Mouse (Mus musculus) ES-E14 (cell line): ENCODE data around the gene Gm6904. TPM values are rescaled to one million over a fixed set of nuclear protein-coding genes. Genes with fewer than 3 reads are reported as not detected.

Source experiments
- DNase-seq: peaks from one replicate; pipeline ENCODE4 v3.0.0-alpha.2; 2013; ENCODE audit warnings: low read depth, low spot score
- H3K27ac ChIP-seq: 2 replicates; pipeline ENCODE4 v1.5.1; 2012; ENCODE audit warnings: low read depth, mild to moderate bottlenecking, low read length, moderate library complexity, mixed read lengths; ENCODE audit not compliant: poor library complexity, insufficient read depth, severe bottlenecking
- H3K36me3 ChIP-seq: 2 replicates; pipeline ENCODE4 v1.6.1; 2012; ENCODE audit warnings: mild to moderate bottlenecking, low read length, moderate library complexity, mixed read lengths; ENCODE audit not compliant: control insufficient read depth, poor library complexity, insufficient read depth, severe bottlenecking
- H3K4me1 ChIP-seq, 2 experiments: fragments of 150-350 bp in 1 of 2; sonication (generic) in 1 of 2; 2 replicates each; pipeline ENCODE4 v1.6.1; 2012; ENCODE audit warnings: low read length in 2 of 2, mild to moderate bottlenecking in 1 of 2, mixed read lengths in 1 of 2; ENCODE audit not compliant: control insufficient read depth in 2 of 2, insufficient read depth in 2 of 2, poor library complexity in 1 of 2
- H3K4me3 ChIP-seq, 2 experiments: fragments of 150-350 bp in 1 of 2; sonication (generic) in 1 of 2; 2 replicates each; pipeline ENCODE4 v1.5.1; 2012; ENCODE audit warnings: low read length in 2 of 2, low read depth in 1 of 2, mild to moderate bottlenecking in 1 of 2, mixed read lengths in 1 of 2; ENCODE audit not compliant: insufficient read depth in 1 of 2, poor library complexity in 1 of 2, severe bottlenecking in 1 of 2
- H3K9ac ChIP-seq: 2 replicates; pipeline ENCODE4 v1.6.1; 2012; ENCODE audit warnings: low read depth, mild to moderate bottlenecking, low read length, mixed read lengths; ENCODE audit not compliant: poor library complexity, insufficient read depth, severe bottlenecking
- H3K9me3 ChIP-seq: fragments of 150-350 bp; sonication (generic); 2 replicates; pipeline ENCODE4 v1.6.1; 2012; ENCODE audit warnings: low read depth, mild to moderate bottlenecking, low read length; ENCODE audit not compliant: control insufficient read depth, insufficient read depth
- CHD2 ChIP-seq: IDR thresholded peaks from 2 replicates; pipeline ENCODE4 v1.6.1; 2014; ENCODE audit warnings: mild to moderate bottlenecking, low read depth, low read length, inconsistent platforms
- MAFK ChIP-seq: IDR thresholded peaks from 2 replicates; pipeline ENCODE4 v1.6.1; 2014; ENCODE audit warnings: mild to moderate bottlenecking, low read depth, low read length, inconsistent platforms; ENCODE audit not compliant: insufficient read depth
- ZNF384 ChIP-seq: IDR thresholded peaks from 2 replicates; pipeline ENCODE4 v1.6.1; 2012; ENCODE audit warnings: low read depth, low read length, inconsistent platforms
- in situ Hi-C, 2 experiments: fragments of 600-800 bp; cut with MboI; formaldehyde crosslinking; loops; one replicate each; pipeline ENCODE4 v1.15.1; 2025; ENCODE audit warnings: low sequenced_read_pairs in 2 of 2, inconsistent platforms in 1 of 2; ENCODE audit not compliant: unreplicated experiment in 2 of 2
- total RNA-seq: library from RNA; depleted of rRNA; stranded (reverse); fragments of 300-350 nt; gene quantifications from 2 replicates; pipeline ENCODE4 v1.2.3, GENCODE M21; 2012; rRNA removed

Gene Gm6904
- total RNA-seq, 1 experiment, result not detected

DNA sequence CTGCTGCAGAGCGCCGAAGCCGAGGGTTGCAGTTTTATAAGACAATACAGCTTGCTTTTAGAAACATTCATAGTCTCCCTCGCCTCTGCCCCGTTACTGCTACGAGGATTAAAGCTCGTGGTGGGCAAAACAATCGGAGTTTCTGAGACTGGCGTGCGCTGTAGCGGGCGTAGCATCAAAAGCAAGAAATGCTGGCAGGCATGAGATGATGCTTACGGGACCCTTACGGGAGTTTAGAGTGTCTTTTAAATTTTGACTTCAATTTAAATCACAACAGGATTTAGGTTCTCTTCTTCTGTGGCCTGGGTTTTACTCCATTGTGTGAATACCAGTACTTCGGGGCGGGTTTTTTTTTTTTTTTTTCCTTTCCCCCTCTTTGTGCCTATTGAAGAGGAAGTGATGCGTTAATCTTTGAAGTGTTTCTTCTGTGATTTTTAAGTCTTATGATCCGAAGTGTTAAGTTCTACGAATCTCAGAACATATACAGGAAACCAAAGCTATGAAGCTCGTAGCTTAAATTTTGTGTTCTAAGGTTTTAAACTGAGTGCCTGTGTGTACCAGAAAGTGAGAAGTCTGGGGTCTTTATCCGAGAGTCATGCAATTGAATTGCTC lies 58.3 kb downstream of the Gm6904 start:
- DNase-seq, result peak; percentile 13
- Histone ChIP-seq H3K9me3 (no peaks in the 10 kb centered on the region), H3K9ac (peak overlapping the region; percentile 87), H3K36me3 (no peaks in the 10 kb centered on the region), H3K27ac (peak overlapping the region; percentile 93), H3K4me3 (peak overlapping the region; percentile 83 to 92), H3K4me1 (peaks cover 7 to 18% of the 10 kb centered on the region in 2 experiments)
- TF ChIP-seq CHD2 (no peak), ZNF384 (peak; percentile 76)
- in situ Hi-C loops, result no loop called here

DNA sequence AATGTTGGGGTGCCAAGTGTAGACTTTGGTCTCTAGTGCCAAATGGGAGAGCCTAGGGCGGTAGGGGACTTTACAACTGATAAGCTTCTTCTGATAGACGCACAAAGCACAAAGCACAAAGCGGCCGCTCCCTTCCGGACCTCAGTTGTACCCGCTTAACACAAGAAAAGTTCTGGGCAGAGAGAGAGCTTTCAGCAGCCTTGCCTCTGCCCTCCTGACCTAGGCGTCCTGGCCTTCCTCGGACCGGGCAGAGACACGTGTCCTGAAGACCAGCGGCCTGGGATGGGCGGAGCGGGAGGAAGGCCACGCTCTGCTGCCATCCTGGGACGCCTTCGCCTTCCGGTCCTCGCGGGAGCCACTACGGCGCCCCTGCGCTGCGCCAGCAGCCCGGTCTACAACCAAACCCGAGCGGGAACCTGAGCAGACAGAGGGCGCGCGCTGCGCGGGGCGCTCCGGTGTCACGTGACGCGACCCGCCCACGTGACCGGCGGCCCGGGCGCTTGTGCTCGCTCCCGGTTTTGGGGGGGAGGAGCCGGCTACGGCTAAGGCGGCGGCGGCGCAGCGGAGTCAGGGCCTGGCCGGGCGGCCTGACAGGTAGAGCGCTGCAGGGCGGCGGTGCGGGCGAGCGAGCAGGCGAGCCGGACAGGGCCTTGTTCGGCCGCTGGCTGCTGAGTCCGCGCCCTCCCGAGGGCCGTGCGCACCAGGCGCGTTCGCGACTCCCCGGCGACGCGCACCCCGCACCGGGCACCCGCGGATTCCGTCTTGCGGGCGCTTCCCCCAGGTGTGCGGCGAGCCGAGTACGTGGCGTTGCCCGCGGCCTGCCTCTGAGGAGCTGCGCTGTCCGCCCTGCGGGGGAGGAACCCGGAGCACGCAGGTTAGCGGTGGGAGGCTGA lies 59.1 kb downstream of the Gm6904 start, which contains the start of gene Rcbtb1:
Rcbtb1 (plus strand) TSS at position 499 of the 893 bp plus-strand sequence.
- in situ Hi-C loops, result no loop called here
- TF ChIP-seq MAFK, result no peak
- DNase-seq, result peak; percentile 77
- H3K4me1 ChIP-seq, result peaks cover 3 to 13% of the 10 kb centered on the region in 2 experiments
- H3K27ac ChIP-seq, result peak within 1 kb of the TSS; percentile 93
- peak within 1 kb of the TSS; percentile 83 to 92 for H3K4me3 ChIP-seq
- peak within 1 kb of the TSS; percentile 87 for H3K9ac ChIP-seq
- no peaks in the 10 kb centered on the region for H3K9me3 ChIP-seq
- no peaks in the 10 kb centered on the region for H3K36me3 ChIP-seq

Other genes with a start within 250 kb of the Gm6904 start
- not detected in 2 replicates for gene 1700129C05Rik, start 117.3 kb downstream of the Gm6904 start, total RNA-seq
- gene Gm5142, start 81.5 kb downstream of the Gm6904 start, total RNA-seq, result not detected in 2 replicates
- 18.5 and 42.8 TPM in 2 replicates for gene Rcbtb1, start 59.0 kb downstream of the Gm6904 start, total RNA-seq
- 0.69 and 0.76 TPM in 2 replicates for gene Phf11a, start 37.3 kb upstream of the Gm6904 start, total RNA-seq
- gene Phf11b, start 81.1 kb upstream of the Gm6904 start, total RNA-seq, result 0.18 TPM in 1 of 2 replicates, not detected in the other
- gene Phf11d, start 105.3 kb upstream of the Gm6904 start, total RNA-seq, result 21.1 and 33.5 TPM in 2 replicates
- gene Phf11c, start 135.2 kb upstream of the Gm6904 start, total RNA-seq, result 1.0 and 1.1 TPM in 2 replicates
- 7.9 and 16.7 TPM in 2 replicates for gene Setdb2, start 180.7 kb upstream of the Gm6904 start, total RNA-seq
- 5.8 and 8.1 TPM in 2 replicates for gene Cab39l, start 180.8 kb upstream of the Gm6904 start, total RNA-seq